Mouse (Mus musculus) adrenal gland, postnatal 25 days (tissue): Measurements from ENCODE around the gene Kcnip4. TPM values are rescaled to one million over a fixed set of nuclear protein-coding genes. Genes with fewer than 3 reads are reported as not detected.

Source experiments
- DNase-seq: peaks from one replicate; pipeline ENCODE4 v3.0.0; 2021; ENCODE audit warnings: mixed read lengths
- total RNA-seq: library from RNA; stranded (reverse); gene quantifications from 2 replicates; pipeline ENCODE4 v1.2.3, GENCODE M21; 2021

Gene Kcnip4
- total RNA-seq, 1 experiment from 2014 or later, result 3.6 TPM

GRCm38 (mm10) chr5:48878081-48878480, 646.6 kb downstream of the Kcnip4 start:
- no peak for DNase-seq

GRCm38 (mm10) chr5:48864268-48864967, 660.3 kb downstream of the Kcnip4 start:
- DNase-seq, result no peak

- DNase-seq, result no peak
Observed at GRCm38 (mm10) chr5:48840971-48841370, 683.7 kb downstream of the Kcnip4 start.

GRCm38 (mm10) chr5:48795526-48795925, 729.2 kb downstream of the Kcnip4 start:
- no peak for DNase-seq

GRCm38 (mm10) chr5:48779376-48779775, 745.3 kb downstream of the Kcnip4 start:
- no peak for DNase-seq

GRCm38 (mm10) chr5:48748613-48749012, 776.1 kb downstream of the Kcnip4 start:
- DNase-seq, result no peak

GRCm38 (mm10) chr5:48737640-48738039, 787.1 kb downstream of the Kcnip4 start:
- no peak for DNase-seq

- no peak for DNase-seq
Observed at GRCm38 (mm10) chr5:48718166-48718565, 806.5 kb downstream of the Kcnip4 start.

GRCm38 (mm10) chr5:48705997-48706396, 818.7 kb downstream of the Kcnip4 start:
- DNase-seq, result no peak

- DNase-seq, result no peak
Observed at GRCm38 (mm10) chr5:48687068-48687467, 837.6 kb downstream of the Kcnip4 start.

GRCm38 (mm10) chr5:48679733-48680595, 844.7 kb downstream of the Kcnip4 start:
- no peak for DNase-seq

- no peak for DNase-seq
Observed at GRCm38 (mm10) chr5:48662504-48662903, 862.2 kb downstream of the Kcnip4 start.

GRCm38 (mm10) chr5:48659975-48660374, 864.7 kb downstream of the Kcnip4 start:
- DNase-seq, result no peak

- peak; percentile 2 for DNase-seq
Observed at GRCm38 (mm10) chr5:48650496-48650895, 874.2 kb downstream of the Kcnip4 start.

- no peak for DNase-seq
Observed at GRCm38 (mm10) chr5:48636675-48637074, 888.0 kb downstream of the Kcnip4 start.

GRCm38 (mm10) chr5:48633631-48634030, 891.1 kb downstream of the Kcnip4 start:
- no peak for DNase-seq

- no peak for DNase-seq
Observed at GRCm38 (mm10) chr5:48623370-48623769, 901.3 kb downstream of the Kcnip4 start.

- no peak for DNase-seq
Observed at GRCm38 (mm10) chr5:48606916-48607315, 917.8 kb downstream of the Kcnip4 start.

GRCm38 (mm10) chr5:48606281-48606680, 918.4 kb downstream of the Kcnip4 start:
- no peak for DNase-seq

GRCm38 (mm10) chr5:48599481-48600040, 925.1 kb downstream of the Kcnip4 start:
- DNase-seq, result no peak

GRCm38 (mm10) chr5:48588014-48588413, 936.7 kb downstream of the Kcnip4 start:
- DNase-seq, result no peak

GRCm38 (mm10) chr5:48583431-48583830, 941.3 kb downstream of the Kcnip4 start:
- DNase-seq, result no peak

- DNase-seq, result no peak
Observed at GRCm38 (mm10) chr5:48563996-48564587, 960.6 kb downstream of the Kcnip4 start.
